Mouse (Mus musculus) kidney, adult 2 months (tissue): ENCODE results near the gene Nr1h3.

Source experiments
- CTCF ChIP-seq: fragments of 200-500 bp; conservative IDR thresholded peaks from 2 replicates; pipeline ENCODE4 v1.5.1; 2011; ENCODE audit warnings: low read depth, mild to moderate bottlenecking, control low read depth, low read length, moderate library complexity, mixed read lengths; ENCODE audit not compliant: insufficient read depth, insufficient read length
- POLR2A ChIP-seq: fragments of 200-500 bp; IDR thresholded peaks from one replicate; pipeline ENCODE4 v1.6.1; 2011; ENCODE audit warnings: low read depth, low read length, control low read depth

- no peak for TF ChIP-seq CTCF
- no peak for TF ChIP-seq POLR2A
Measured at GRCm38 (mm10) chr2:91229735-91230134, 27.1 kb upstream of the Nr1h3 start.
